13 mouse cellular contexts compared by ENCODE assay signal in the genomic region with DNA sequence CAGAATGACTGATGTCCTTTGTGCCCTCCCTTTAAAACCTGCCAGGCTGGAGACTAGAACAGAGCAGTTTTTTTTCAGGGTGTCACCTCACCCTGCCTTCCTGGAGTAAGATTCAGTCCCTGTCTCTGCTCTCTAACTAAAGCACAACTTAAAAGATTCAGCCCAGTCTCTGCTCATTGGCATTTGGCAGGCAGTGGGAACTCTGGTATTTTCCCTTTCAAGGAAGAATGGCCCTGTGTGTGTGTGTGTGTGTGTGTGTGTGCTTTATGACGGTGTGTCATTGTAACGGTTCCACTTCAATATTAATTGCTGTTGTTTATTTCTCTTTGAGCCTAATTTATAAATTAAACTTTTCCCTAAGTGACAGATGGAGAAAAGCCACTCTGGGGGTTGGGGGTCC.
"Had no signal": no experiment of that assay in that cellular context is flagged by ENCODE, and none has a peak within 500 bp of the region (broad histone marks: within the 10 kb centered on the region; RNA-seq: fewer than 3 reads in every experiment).

No protein-coding gene starts in this region.

- H3K9me3 ChIP-seq: midbrain, embryonic 12.5 days; neural tube, embryonic 12.5 days; stomach, embryonic 15.5 days had no signal

- H3K36me3 ChIP-seq: midbrain, embryonic 12.5 days; neural tube, embryonic 12.5 days; stomach, embryonic 15.5 days had no signal

- H3K4me1 ChIP-seq: midbrain, embryonic 12.5 days; neural tube, embryonic 12.5 days; stomach, embryonic 15.5 days had no signal

- H3K9ac ChIP-seq: liver, embryonic 14.5 days; lung, embryonic 14.5 days; midbrain, embryonic 12.5 days; neural tube, embryonic 12.5 days; stomach, embryonic 15.5 days had no signal

- H3K4me3 ChIP-seq: midbrain, embryonic 12.5 days; neural tube, embryonic 12.5 days; stomach, embryonic 15.5 days had no signal

- H3K27me3 ChIP-seq: midbrain, embryonic 12.5 days; neural tube, embryonic 12.5 days; stomach, embryonic 15.5 days had no signal

- H3K4me2 ChIP-seq: lung, embryonic 14.5 days; midbrain, embryonic 12.5 days; neural tube, embryonic 12.5 days; stomach, embryonic 15.5 days had no signal

- H3K27ac ChIP-seq: liver, embryonic 14.5 days; midbrain, embryonic 12.5 days; neural tube, embryonic 12.5 days; stomach, embryonic 15.5 days; stomach, postnatal 0 days had no signal

- DNase-seq: lung, adult 18-20 months; lung, embryonic 14.5 days; lung, postnatal 10 days; lung, postnatal 4 days; right cerebral cortex, postnatal 14 days; thymus, adult 2 months; thymus, postnatal 25 days; thymus, postnatal 4 days had no signal
